Comparison of ENCODE assay signal across 9 mouse cellular contexts in the genomic region with DNA sequence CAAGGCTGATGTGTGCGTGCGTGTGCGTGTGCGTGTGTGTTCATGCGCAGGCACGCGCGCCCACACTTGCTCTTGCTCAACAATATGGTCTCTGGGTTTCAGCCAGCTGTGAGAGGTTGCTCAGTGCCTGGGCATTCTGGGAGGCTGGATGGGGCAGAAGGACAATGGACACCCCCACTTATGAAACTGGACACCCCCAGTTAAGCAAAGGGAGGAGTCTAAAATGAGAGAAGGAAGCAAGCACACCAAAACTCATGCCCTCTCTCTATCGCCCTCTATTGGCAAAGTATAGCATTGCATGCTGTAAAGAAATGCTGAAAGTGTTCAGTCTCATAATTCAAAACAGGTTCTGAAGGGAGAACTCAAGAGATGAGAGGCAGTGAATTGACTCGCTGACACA. TPM values are rescaled to one million over a fixed set of nuclear protein-coding genes. Genes with fewer than 3 reads are reported as not detected.
DNase-seq lines count a peak whose midpoint lies in the region; ATAC-seq and TF ChIP-seq lines count a peak whose summit lies in the region.
"Had no signal": no experiment of that assay in that cellular context is flagged by ENCODE, and none has a peak within 500 bp of the region (broad histone marks: within the 10 kb centered on the region; RNA-seq: fewer than 3 reads in every experiment).

No protein-coding gene starts in this region.

- ATAC-seq in megakaryocyte progenitor cell, adult 5-6 weeks (replicated peaks; ENCODE audit: poor library complexity) = peak; percentile 77

- H3K4me3 ChIP-seq in left cerebral cortex, adult 2 months = no peak overlapping the region
- H3K4me3 ChIP-seq: hindbrain, embryonic 15.5 days had no signal

- peak; percentile 26 for DNase-seq in adrenal gland, postnatal 14 days
- DNase-seq in adrenal gland, postnatal 10 days = no peak
- DNase-seq in left cerebral cortex, adult 2 months (ENCODE audit: extremely low spot score in 1 of 2, low spot score in 2 of 2) = no peak
- no peak for DNase-seq in left cerebral cortex, adult 8-10 months (ENCODE audit: low spot score in 2 of 2)
- peak; percentile 34 for DNase-seq in adipocyte (ENCODE audit: low spot score)
- DNase-seq in right cerebral cortex, postnatal 36 days (ENCODE audit: low spot score in 2 of 2) = no peak
- no peak for DNase-seq in right cerebral cortex, adult 18-20 months

- no peak overlapping the region for H3K27ac ChIP-seq in left cerebral cortex, adult 2 months
- H3K27ac ChIP-seq: hindbrain, embryonic 15.5 days had no signal

- peak; percentile 57 for TF ChIP-seq CTCF in left cerebral cortex, adult 2 months (IDR thresholded peaks at IDR 0.05)

- intact Hi-C loops in left cerebral cortex, adult 2 months (cut with DNase I) = no loop called here

RNA-seq across cellular contexts. Expression of gene Them7, which starts 35.9 kb away (rescaled TPM):
- 1.1 and 2.5 TPM in 2 replicates for total RNA-seq in adrenal gland, postnatal 14 days (2021)
- 1 to 10 TPM; 2.2 to 3.8 TPM for total RNA-seq in adrenal gland, postnatal 10 days (2021)
- not detected for total RNA-seq in left cerebral cortex, adult 2 months (2021)
- total RNA-seq in left cerebral cortex, adult 8-10 months (2022) = under 1 TPM in 1 of 4 experiments, not detected in 3; 0.23 TPM
- total RNA-seq in megakaryocyte progenitor cell, adult 5-6 weeks (2015) = 7.3 and 9.2 TPM in 2 replicates
- total RNA-seq in megakaryocyte progenitor cell, adult 5-6 weeks (2017) = 1.9 and 2.1 TPM in 2 replicates

Comparison
In these comparisons a context has a peak if more than half of its experiments do, and no peak if none do; other contexts are left out.
1. DNase-seq: peak in adrenal gland, postnatal 14 days (single experiment) and adipocyte (single experiment); none in adrenal gland, postnatal 10 days (single experiment), left cerebral cortex, adult 2 months (0 of 2), left cerebral cortex, adult 8-10 months (0 of 2), right cerebral cortex, postnatal 36 days (0 of 2) and right cerebral cortex, adult 18-20 months (single experiment).